Mouse (Mus musculus) olfactory bulb, adult 2 months (tissue): ENCODE data around the gene Hoxa6. TPM values are rescaled to one million over a fixed set of nuclear protein-coding genes. Genes with fewer than 3 reads are reported as not detected.

Experiments used
- H3K27ac ChIP-seq: fragments of 200-500 bp; 2 replicates; pipeline ENCODE4 v1.5.1; 2012; ENCODE audit warnings: low read depth, low read length; ENCODE audit not compliant: insufficient read depth
- H3K4me1 ChIP-seq: fragments of 200-500 bp; 2 replicates; pipeline ENCODE4 v1.6.1; 2012; ENCODE audit warnings: low read length; ENCODE audit not compliant: control insufficient read depth, insufficient read depth
- H3K4me3 ChIP-seq: fragments of 200-500 bp; 2 replicates; pipeline ENCODE4 v1.5.1; 2012; ENCODE audit warnings: mild to moderate bottlenecking, low read depth, low read length, moderate library complexity; ENCODE audit not compliant: insufficient read depth
- CTCF ChIP-seq: fragments of 200-500 bp; IDR thresholded peaks from 2 replicates; pipeline ENCODE4 v1.5.1; 2012; ENCODE audit warnings: low read depth, mild to moderate bottlenecking, low read length, moderate library complexity; ENCODE audit not compliant: insufficient read depth
- POLR2A ChIP-seq: fragments of 200-500 bp; IDR thresholded peaks from 2 replicates; pipeline ENCODE4 v1.6.1; 2012; ENCODE audit warnings: mild to moderate bottlenecking, low read depth, low read length, moderate library complexity; ENCODE audit not compliant: insufficient read depth
- WGBS: fragments of 180-500 bp; shearing (Covaris S2); methylation state at CpG from one replicate; pipeline ENCODE4 v1.1.7; 2018; 5-methylcytosine and 5-hydroxymethylcytosine counted together
- polyA plus RNA-seq: library from polyadenylated mRNA; stranded (reverse); fragments of >200 nt; gene quantifications from 2 replicates; pipeline ENCODE4 v1.2.4, GENCODE M21; 2012; ENCODE audit warnings: low replicate concordance; ENCODE audit not compliant: missing spikeins, insufficient read depth, insufficient read length

Hoxa6 gene
- polyA plus RNA-seq, 1 experiment: not detected

GRCm38 (mm10) chr6:52159164-52159761 is 49.3 kb downstream of the Hoxa6 start:
- WGBS: 5% methylated on average over 12 of the region's 12 CpGs
- Histone ChIP-seq H3K27ac (no peak overlapping the region), H3K4me3 (no peak overlapping the region), H3K4me1 (peaks cover 7% of the 10 kb centered on the region)
- TF ChIP-seq POLR2A: no peak
- TF ChIP-seq CTCF: no peak

DNA sequence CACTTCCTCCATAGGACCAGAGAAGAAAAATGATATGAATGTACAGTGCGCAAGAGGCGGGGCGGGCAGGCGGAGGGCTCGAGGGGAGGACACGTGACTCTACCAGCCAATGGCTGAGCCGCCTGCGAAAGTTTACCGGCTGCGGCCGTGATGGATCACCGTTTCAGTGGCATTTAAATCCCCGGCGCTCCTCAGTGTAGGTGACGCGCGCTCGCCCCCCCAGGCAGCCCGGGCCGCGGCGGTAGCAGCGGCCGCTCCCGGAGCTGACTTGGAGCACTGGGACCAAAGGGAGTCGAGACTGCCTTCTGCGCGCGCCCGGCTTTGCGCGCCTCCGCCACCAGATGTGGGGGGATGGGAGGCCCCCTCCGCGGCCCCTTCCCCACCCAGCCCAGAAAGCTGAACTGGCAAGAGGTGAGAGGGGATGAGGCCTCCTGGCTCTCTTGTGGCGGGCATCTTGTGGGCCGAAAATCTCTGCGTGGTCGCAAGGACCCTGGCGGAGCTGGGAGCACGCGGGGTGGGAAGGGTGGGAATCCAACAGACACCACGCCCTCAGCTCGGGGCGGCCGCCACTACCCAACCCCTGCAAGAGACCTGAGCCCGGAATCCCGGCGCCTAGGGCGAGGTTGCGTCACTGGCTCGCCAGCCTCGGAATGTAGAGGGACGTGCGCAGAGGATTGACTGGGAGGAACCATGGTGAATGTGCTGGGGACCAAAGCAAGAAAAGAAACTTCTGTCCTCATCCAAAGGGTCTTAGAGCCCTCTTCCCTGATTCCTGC is 50.1 kb downstream of the Hoxa6 start, which contains the start of gene Hoxa1:
Gene Hoxa1 (minus strand): TSS at position 42 of the 776 bp plus-strand sequence.
- peaks cover 7% of the 10 kb centered on the region for H3K4me1 ChIP-seq
- H3K27ac ChIP-seq: no peak within 1 kb of the TSS
- H3K4me3 ChIP-seq: peak within 1 kb of the TSS; percentile 13; the same call in 1 of the 2 replicates
- TF ChIP-seq POLR2A (no peak), CTCF (no peak)
- WGBS: under 1% methylated on average over 54 of the region's 55 CpGs

DNA sequence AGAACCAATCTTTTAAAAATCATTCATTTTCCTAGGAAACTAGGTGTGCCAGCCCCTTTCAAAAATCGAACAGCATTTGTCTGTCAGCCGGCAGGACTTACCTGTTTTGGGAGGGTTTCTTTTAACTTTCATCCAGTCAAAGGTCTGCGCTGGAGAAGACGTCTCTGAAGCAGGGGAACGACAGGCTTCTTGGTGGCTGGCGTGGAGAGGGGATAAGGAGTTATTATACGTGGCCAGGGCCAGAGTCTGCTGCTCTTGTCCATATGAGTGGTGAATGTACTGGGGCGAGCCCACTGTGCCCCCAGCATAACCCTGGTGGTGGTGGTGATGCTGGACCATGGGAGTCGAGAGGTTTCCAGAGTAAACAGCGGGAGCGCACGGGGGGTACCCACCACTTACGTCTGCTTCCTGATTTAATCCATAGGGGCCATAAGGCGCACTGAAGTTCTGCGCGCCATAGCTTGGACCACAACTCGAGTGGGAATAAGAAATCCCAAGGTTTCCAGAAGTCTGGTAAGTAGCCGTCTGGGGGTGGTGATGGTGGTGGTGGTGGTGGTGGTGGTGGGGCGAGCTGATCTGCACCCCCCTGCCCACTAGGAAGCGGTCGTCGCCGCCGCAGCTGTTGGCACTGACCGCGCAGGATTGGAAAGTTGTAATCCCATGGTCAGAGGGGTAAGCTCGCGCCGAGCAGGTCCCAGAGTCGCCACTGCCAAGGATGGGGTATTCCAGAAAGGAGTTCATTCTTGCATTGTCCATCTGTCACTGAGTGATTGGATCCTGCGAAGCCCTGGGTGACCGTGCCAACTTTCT is 50.9 kb downstream of the Hoxa6 start:
- WGBS: 3% methylated on average over 32 of the region's 32 CpGs
- H3K4me1 ChIP-seq: peaks cover 7% of the 10 kb centered on the region
- no peak overlapping the region for H3K4me3 ChIP-seq
- TF ChIP-seq POLR2A: no peak
- TF ChIP-seq CTCF: no peak
- H3K27ac ChIP-seq: no peak overlapping the region

DNA sequence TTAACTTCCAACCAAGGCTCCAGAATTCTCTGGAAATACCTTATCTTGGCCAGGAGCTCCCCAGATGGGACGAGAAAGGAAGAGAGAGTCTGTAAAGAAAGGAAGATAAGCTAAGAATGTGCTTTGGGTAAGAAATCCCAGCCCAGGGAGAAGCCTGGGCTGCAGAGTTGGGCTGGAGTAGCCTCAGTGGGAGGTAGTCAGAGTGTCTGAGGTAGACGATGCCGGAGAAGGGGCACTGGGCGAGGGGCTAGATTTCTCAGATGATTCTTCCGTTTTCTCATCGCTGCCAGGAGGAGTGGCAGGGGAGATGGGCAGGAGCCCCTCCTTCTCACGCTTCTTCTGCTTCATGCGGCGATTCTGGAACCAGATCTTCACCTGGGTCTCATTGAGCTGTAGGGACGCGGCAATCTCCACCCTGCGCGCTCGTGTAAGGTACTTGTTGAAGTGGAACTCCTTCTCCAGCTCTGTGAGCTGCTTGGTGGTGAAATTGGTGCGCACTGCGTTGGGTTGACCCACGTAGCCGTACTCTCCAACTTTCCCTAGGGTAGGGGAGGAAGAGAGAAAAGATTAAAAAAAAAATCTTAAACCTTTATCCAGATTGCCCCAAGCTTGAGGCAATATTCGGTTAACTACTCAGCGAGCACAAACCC is 51.8 kb downstream of the Hoxa6 start:
- 4% methylated on average over 20 of the region's 20 CpGs for WGBS
- no peak for TF ChIP-seq CTCF
- no peak for TF ChIP-seq POLR2A

More for the DNA sequence above, 51.8 kb downstream of the Hoxa6 start:
- Histone ChIP-seq H3K4me1 (peaks cover 7% of the 10 kb centered on the region), H3K4me3 (no peak overlapping the region), H3K27ac (no peak overlapping the region)

Other genes with a start within 250 kb of the Hoxa6 start
- gene Skap2, start 196.2 kb downstream of the Hoxa6 start, polyA plus RNA-seq: not detected in 2 replicates
- gene Hoxa1, start 50.4 kb downstream of the Hoxa6 start, polyA plus RNA-seq: not detected in 2 replicates
- not detected in 2 replicates for gene Hoxa2, start 43.9 kb downstream of the Hoxa6 start, polyA plus RNA-seq
- gene 5730596B20Rik, start 31.2 kb downstream of the Hoxa6 start, polyA plus RNA-seq: not detected in 2 replicates
- not detected in 2 replicates for gene Hoxa4, start 17.0 kb downstream of the Hoxa6 start, polyA plus RNA-seq
- gene Hoxa5, start 4.1 kb downstream of the Hoxa6 start, polyA plus RNA-seq: not detected in 2 replicates
- not detected in 2 replicates for gene Hoxa3, start 4.6 kb upstream of the Hoxa6 start, polyA plus RNA-seq
- not detected in 2 replicates for gene Gm28308, start 4.6 kb upstream of the Hoxa6 start, polyA plus RNA-seq
- gene Hoxa7, start 13.1 kb upstream of the Hoxa6 start, polyA plus RNA-seq: not detected in 2 replicates
- not detected in 2 replicates for gene Hoxa9, start 22.4 kb upstream of the Hoxa6 start, polyA plus RNA-seq
- gene Hoxa10, start 32.1 kb upstream of the Hoxa6 start, polyA plus RNA-seq: not detected in 2 replicates
- not detected in 2 replicates for gene Hoxa11, start 37.1 kb upstream of the Hoxa6 start, polyA plus RNA-seq
- not detected in 2 replicates for gene Hoxa13, start 52.2 kb upstream of the Hoxa6 start, polyA plus RNA-seq
- gene Evx1, start 104.8 kb upstream of the Hoxa6 start, polyA plus RNA-seq: not detected in 2 replicates